Mouse (Mus musculus) kidney, embryonic 15.5 days (tissue): ENCODE measurements around the gene Mrpl21. TPM values are rescaled to one million over a fixed set of nuclear protein-coding genes. Genes with fewer than 3 reads are reported as not detected.

ENCODE experiments used
- ATAC-seq: fragments of 200-750 bp; cut with Nextera tagmentation; replicated peaks from 2 replicates; pipeline ENCODE4 v1.8.0; 2017; ENCODE audit warnings: moderate TSS enrichment; ENCODE audit not compliant: low FRiP score
- H3K27ac ChIP-seq: fragments of 300-500 bp; sonication (generic); 2 replicates; pipeline ENCODE4 v1.5.1; 2015; ENCODE audit warnings: mild to moderate bottlenecking, inconsistent platforms
- H3K27me3 ChIP-seq: fragments of 300-500 bp; sonication (generic); 2 replicates; pipeline ENCODE4 v1.6.1; 2015; ENCODE audit warnings: inconsistent platforms
- H3K36me3 ChIP-seq: fragments of 300-500 bp; sonication (generic); 2 replicates; pipeline ENCODE4 v1.6.1; 2015; ENCODE audit warnings: inconsistent platforms
- H3K4me1 ChIP-seq: fragments of 300-500 bp; sonication (generic); 2 replicates; pipeline ENCODE4 v1.6.1; 2015; ENCODE audit warnings: inconsistent platforms
- H3K4me2 ChIP-seq: fragments of 300-500 bp; sonication (generic); 2 replicates; pipeline ENCODE4 v1.6.1; 2015; ENCODE audit warnings: moderate library complexity, mild to moderate bottlenecking, inconsistent platforms
- H3K4me3 ChIP-seq: fragments of 300-500 bp; sonication (generic); replicated peaks from 2 replicates; pipeline ENCODE4 v1.5.1; 2015; ENCODE audit warnings: mild to moderate bottlenecking, inconsistent platforms
- H3K9ac ChIP-seq: fragments of 300-500 bp; sonication (generic); 2 replicates; pipeline ENCODE4 v1.6.1; 2015; ENCODE audit warnings: mild to moderate bottlenecking, inconsistent platforms
- H3K9me3 ChIP-seq: fragments of 300-500 bp; sonication (generic); replicated peaks from 2 replicates; pipeline ENCODE4 v1.6.1; 2016; ENCODE audit warnings: inconsistent platforms
- WGBS: fragments of 180-500 bp; shearing (Covaris S2); methylation state at CpG from one replicate; pipeline ENCODE4 v1.1.7; 2015; ENCODE audit warnings: mixed read lengths; 5-methylcytosine and 5-hydroxymethylcytosine counted together
- polyA plus RNA-seq: library from polyadenylated mRNA; unstranded; fragments of >200 nt; fragmentation: Nextera tagmentation; extraction: Ambion mirVana; gene quantifications from 2 replicates; pipeline ENCODE4 v1.2.1, GENCODE M21; 2015

Mrpl21 gene
- polyA plus RNA-seq, 1 experiment from 2014 or later, result 126 TPM

DNA sequence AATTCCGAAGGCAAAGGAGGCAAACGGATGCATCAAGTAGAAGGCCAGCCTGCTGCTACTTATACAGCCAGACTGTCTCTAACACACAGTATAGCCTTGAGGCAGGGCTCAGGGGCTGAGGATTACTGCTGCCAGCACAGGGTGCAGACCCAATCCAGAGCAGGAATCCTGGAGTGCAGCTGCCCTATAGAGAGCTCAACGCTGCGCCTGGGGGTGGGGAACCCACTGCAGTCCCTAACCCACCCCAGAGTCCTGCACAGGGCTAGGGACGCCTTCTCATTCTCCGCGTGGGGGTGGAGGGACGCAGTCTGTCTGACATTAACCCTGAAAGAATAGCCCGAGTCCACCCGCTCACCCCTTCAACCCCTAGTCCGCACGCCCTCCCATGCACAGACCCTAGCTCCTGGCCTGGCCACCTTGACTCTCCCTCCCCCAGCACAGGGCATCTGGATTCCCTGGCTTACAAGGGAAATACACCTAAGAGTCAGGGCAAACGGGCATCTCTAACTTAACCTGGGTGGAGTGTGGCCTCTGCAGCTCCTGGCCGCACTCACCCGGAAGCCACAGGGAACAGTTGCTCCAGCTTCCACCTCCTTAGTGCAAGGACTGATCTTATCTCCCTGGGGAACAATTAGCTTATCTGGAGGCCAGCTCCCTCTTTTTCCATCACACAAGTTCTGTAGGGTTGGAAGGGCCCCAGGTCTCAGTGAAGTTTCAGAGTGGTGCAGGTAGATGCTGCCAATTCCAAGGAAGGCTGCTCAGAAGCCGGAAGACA is 24.7 kb downstream of the Mrpl21 start:
- ATAC-seq, result no peak
- H3K27me3 ChIP-seq, result no peaks in the 10 kb centered on the region
- no peak overlapping the region for H3K4me2 ChIP-seq
- no peaks in the 10 kb centered on the region for H3K9me3 ChIP-seq
- H3K27ac ChIP-seq, result no peak overlapping the region
- H3K9ac ChIP-seq, result no peak overlapping the region
- no peak overlapping the region for H3K4me3 ChIP-seq
- WGBS, result 54% methylated on average over 16 of the region's 16 CpGs
- H3K4me1 ChIP-seq, result peaks cover 6% of the 10 kb centered on the region; the same call in 1 of the 2 replicates
- H3K36me3 ChIP-seq, result no peaks in the 10 kb centered on the region

DNA sequence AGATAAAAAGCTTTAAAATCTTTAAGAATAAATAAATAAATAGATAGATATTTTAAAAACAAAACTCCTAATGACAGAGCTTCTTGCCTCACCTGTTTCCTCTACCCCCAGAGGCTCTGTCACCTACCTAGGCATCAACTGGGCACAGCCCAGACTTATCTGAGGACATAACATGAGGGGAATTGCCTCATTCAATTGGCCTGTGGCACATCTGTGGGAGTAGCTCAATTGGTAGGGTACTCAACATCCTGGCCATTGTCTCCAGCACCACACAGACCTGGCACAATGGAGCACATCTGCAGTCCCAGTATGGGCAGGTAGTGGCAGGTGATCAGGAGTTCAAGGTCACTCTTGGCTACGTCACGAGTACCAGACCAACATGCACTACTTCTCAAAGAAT is 36.6 kb downstream of the Mrpl21 start:
- H3K27ac ChIP-seq, result no peak overlapping the region
- 0 out of 2 replicates have a peak, but pooled peaks cover 3% of the 10 kb centered on the region for H3K27me3 ChIP-seq
- H3K36me3 ChIP-seq, result no peaks in the 10 kb centered on the region
- ATAC-seq, result no peak
- H3K9me3 ChIP-seq, result no peaks in the 10 kb centered on the region; the same call in 1 of the 2 replicates
- no peak overlapping the region for H3K4me3 ChIP-seq
- no peak overlapping the region for H3K4me2 ChIP-seq
- H3K4me1 ChIP-seq, result peaks cover 29% of the 10 kb centered on the region
- WGBS, result 71% methylated on average over 2 of the region's 2 CpGs
- H3K9ac ChIP-seq, result no peak overlapping the region

DNA sequence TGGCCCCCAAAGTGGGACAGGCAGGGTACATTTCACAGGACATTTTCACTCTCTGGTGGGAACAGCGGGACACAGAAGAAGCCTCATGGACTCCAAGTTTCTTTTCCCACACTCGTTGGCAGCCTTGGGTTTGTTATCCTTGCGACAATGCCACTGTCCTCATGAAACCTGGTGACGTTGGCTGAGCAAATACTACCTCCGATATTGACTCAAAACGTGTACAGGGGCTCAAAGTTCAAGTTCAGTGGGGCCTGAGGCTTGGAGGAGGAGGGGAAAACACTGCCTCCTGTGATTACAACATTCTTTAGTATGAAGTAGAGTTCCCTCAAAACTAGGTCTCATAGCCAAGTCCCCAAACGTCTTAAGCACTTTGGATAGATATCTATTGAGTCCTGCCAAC is 37.4 kb downstream of the Mrpl21 start:
- Histone ChIP-seq H3K9ac (no peak overlapping the region), H3K9me3 (no peaks in the 10 kb centered on the region; the same call in 1 of the 2 replicates), H3K27me3 (0 out of 2 replicates have a peak, but pooled peaks cover 3% of the 10 kb centered on the region), H3K4me1 (peaks cover 36% of the 10 kb centered on the region), H3K4me2 (no peak overlapping the region), H3K4me3 (no peak overlapping the region), H3K36me3 (no peaks in the 10 kb centered on the region), H3K27ac (no peak overlapping the region)
- ATAC-seq, result no peak
- 75% methylated on average over 7 of the region's 7 CpGs for WGBS

GRCm38 (mm10) chr19:3320801-3321200 is 38.1 kb downstream of the Mrpl21 start:
- Histone ChIP-seq H3K4me3 (no peak overlapping the region), H3K27ac (no peak overlapping the region), H3K4me2 (no peak overlapping the region), H3K9me3 (no peaks in the 10 kb centered on the region; the same call in 1 of the 2 replicates), H3K9ac (no peak overlapping the region), H3K4me1 (peaks cover 40% of the 10 kb centered on the region), H3K36me3 (no peaks in the 10 kb centered on the region), H3K27me3 (0 out of 2 replicates have a peak, but pooled peaks cover 3% of the 10 kb centered on the region)
- no peak for ATAC-seq
- WGBS, result 76% methylated on average over 3 of the region's 3 CpGs

DNA sequence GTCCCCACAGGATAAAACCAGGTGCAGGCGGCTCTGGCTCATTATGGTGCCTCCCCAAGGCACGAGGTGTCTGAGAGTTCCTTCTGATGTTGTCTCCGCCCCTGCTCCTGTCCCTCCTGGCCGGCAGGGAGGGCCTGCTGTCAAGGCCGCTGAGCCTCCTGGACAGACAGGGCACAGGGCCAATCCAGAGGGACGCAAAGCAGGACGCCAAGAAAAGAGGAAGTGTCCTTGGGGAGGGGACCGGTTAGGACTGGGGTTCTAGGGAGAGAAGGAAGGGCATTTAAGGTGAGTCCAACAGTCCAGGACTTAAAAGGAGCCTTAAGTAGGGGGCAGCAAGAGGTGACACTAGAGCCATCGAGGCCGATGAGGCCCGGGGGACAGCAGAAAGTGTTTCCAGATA is 38.9 kb downstream of the Mrpl21 start:
- peak overlapping the region; percentile 98 for H3K4me2 ChIP-seq
- H3K27ac ChIP-seq, result 0 out of 2 replicates have a peak overlapping the region, but pooled peaks have one; percentile 24
- no peak overlapping the region for H3K9ac ChIP-seq
- H3K36me3 ChIP-seq, result no peaks in the 10 kb centered on the region
- peak; percentile 16; the same call in 1 of the 2 replicates for ATAC-seq
- 9% methylated on average over 11 of the region's 11 CpGs for WGBS
- peak overlapping the region; percentile 68 for H3K4me3 ChIP-seq
- no peaks in the 10 kb centered on the region; the same call in 1 of the 2 replicates for H3K9me3 ChIP-seq
- H3K27me3 ChIP-seq, result 0 out of 2 replicates have a peak, but pooled peaks cover 3% of the 10 kb centered on the region
- H3K4me1 ChIP-seq, result peaks cover 48% of the 10 kb centered on the region

DNA sequence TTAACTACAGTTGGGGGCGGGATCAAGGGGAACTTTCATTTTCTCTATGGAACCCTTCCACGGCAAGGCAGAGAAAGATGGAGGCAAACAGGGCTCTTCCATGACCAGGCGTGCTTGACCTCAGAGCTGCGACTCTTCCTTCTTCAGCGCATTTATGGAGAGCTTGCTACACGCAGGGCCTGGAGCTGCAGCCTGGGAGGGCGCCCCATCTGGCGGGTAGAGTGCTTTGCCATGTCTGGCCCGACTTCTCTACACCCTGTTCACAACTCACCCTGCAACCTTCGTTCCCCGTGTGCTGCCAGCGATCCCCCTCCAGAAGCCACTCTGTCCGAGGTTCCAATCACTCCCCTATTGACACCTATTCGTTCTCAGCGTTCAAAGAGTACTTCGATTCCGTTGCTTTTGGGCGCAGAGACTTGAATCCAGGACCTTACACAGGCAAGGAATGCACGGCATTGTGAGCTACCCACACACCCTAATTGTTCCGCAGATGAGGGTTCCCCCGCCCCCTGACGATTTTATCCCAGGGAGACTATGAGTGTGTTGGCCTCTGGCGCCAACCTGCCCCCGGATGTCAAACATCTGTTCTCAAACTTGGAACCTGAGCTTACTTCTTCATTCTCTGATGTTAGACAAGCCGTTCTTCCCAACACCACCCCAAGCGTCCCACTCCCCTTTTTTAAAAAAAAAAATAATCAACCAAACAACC is 39.7 kb downstream of the Mrpl21 start, which contains the start of gene Cpt1a:
TSS of gene Cpt1a (plus strand) at position 74 of the 709 bp plus-strand sequence.
- peak within 1 kb of the TSS; percentile 68 for H3K4me3 ChIP-seq
- 0 out of 2 replicates have a peak, but pooled peaks cover 3% of the 10 kb centered on the region for H3K27me3 ChIP-seq
- H3K36me3 ChIP-seq, result no peaks in the 10 kb centered on the region
- 3% methylated on average over 26 of the region's 26 CpGs for WGBS
- H3K4me1 ChIP-seq, result peaks cover 50% of the 10 kb centered on the region
- H3K9ac ChIP-seq, result peak within 1 kb of the TSS; percentile 58
- peak; percentile 18; the same call in 1 of the 2 replicates for ATAC-seq
- H3K4me2 ChIP-seq, result peak within 1 kb of the TSS; percentile 98
- no peaks in the 10 kb centered on the region; the same call in 1 of the 2 replicates for H3K9me3 ChIP-seq
- H3K27ac ChIP-seq, result peak within 1 kb of the TSS; percentile 96

DNA sequence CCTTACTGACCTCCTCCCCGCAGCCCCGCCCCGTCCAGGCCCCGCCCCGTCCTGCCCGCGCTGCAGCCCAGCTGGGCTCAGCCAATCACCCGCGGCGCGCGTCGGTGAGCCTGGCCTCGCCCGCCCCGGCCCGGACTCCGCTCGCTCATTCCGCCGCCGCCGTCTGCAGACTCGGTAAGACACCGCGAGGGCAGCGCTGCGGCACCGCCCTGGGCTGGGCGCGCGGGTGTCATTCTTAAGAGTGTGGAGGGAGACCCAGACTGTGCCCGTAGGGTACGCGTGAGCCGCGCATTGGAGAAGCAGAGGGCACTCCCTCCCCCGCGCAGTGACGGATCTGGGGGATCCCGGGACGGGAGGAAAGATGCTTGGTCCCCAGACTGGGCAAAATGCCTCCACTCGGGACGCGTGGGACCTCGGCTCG is 40.5 kb downstream of the Mrpl21 start:
- H3K4me1 ChIP-seq, result peaks cover 50% of the 10 kb centered on the region
- peak overlapping the region; percentile 68 for H3K4me3 ChIP-seq
- H3K4me2 ChIP-seq, result peak overlapping the region; percentile 98
- under 1% methylated on average over 47 of the region's 47 CpGs for whole genome bisulfite sequencing
- H3K27ac ChIP-seq, result peak overlapping the region; percentile 96
- peak; percentile 87 for ATAC-seq
- H3K27me3 ChIP-seq, result 0 out of 2 replicates have a peak, but pooled peaks cover 3% of the 10 kb centered on the region
- no peaks in the 10 kb centered on the region; the same call in 1 of the 2 replicates for H3K9me3 ChIP-seq
- H3K36me3 ChIP-seq, result no peaks in the 10 kb centered on the region
- H3K9ac ChIP-seq, result peak overlapping the region; percentile 58

DNA sequence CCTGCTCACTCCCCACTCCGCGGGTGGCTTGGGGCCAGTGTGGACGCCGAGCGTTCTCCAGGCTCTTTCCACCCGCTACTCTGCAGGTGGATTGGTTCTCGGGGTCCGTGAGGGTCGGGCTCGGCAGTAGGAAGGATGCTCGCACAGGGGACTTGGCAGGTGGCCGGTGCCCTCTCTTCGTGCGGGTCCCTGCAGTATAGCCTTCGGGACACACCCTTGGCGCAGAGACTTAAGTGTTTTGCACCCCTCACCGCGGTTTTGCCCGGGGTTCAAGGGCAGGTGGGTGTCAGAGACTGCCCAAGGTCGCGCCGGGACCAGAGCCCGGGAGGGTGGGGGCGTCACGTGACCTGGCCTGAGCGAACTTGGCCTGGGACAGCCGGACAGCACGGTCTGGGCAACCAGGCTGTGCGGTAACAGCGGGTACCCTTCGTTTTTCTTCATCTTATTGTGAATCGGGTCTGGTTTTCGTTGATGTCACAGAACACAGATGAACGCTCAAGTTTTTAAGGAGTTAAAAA is 41.1 kb downstream of the Mrpl21 start:
- Histone ChIP-seq H3K4me3 (peak overlapping the region; percentile 68), H3K4me2 (peak overlapping the region; percentile 98), H3K36me3 (no peaks in the 10 kb centered on the region), H3K9ac (peak overlapping the region; percentile 58), H3K27me3 (0 out of 2 replicates have a peak, but pooled peaks cover 3% of the 10 kb centered on the region), H3K27ac (peak overlapping the region; percentile 96), H3K4me1 (peaks cover 50% of the 10 kb centered on the region), H3K9me3 (no peaks in the 10 kb centered on the region; the same call in 1 of the 2 replicates)
- peak; percentile 10; the same call in 1 of the 2 replicates for ATAC-seq
- under 1% methylated on average over 34 of the region's 34 CpGs for WGBS

- ATAC-seq, result no peak
- Histone ChIP-seq H3K27me3 (0 out of 2 replicates have a peak, but pooled peaks cover 3% of the 10 kb centered on the region), H3K9ac (peak overlapping the region; percentile 58), H3K27ac (peak overlapping the region; percentile 96), H3K4me1 (peaks cover 50% of the 10 kb centered on the region), H3K36me3 (no peaks in the 10 kb centered on the region), H3K4me2 (peak overlapping the region; percentile 98), H3K4me3 (peak overlapping the region; percentile 68), H3K9me3 (no peaks in the 10 kb centered on the region; the same call in 1 of the 2 replicates)
- WGBS, result 4% methylated on average over 17 of the region's 17 CpGs
Measured at GRCm38 (mm10) chr19:3324271-3324811, 41.6 kb downstream of the Mrpl21 start.

GRCm38 (mm10) chr19:3324931-3325711 is 42.4 kb downstream of the Mrpl21 start:
- under 1% methylated on average over 59 of the region's 59 CpGs for WGBS
- peak overlapping the region; percentile 98 for H3K4me2 ChIP-seq
- peak; percentile 77 for ATAC-seq
- H3K9ac ChIP-seq, result peak overlapping the region; percentile 34
- no peaks in the 10 kb centered on the region for H3K36me3 ChIP-seq
- H3K9me3 ChIP-seq, result no peaks in the 10 kb centered on the region; the same call in 1 of the 2 replicates
- 0 out of 2 replicates have a peak, but pooled peaks cover 3% of the 10 kb centered on the region for H3K27me3 ChIP-seq
- H3K27ac ChIP-seq, result peak overlapping the region; percentile 96
- peaks cover 50% of the 10 kb centered on the region for H3K4me1 ChIP-seq
- H3K4me3 ChIP-seq, result peak overlapping the region; percentile 68
